Mouse (Mus musculus) layer of hippocampus, postnatal 25 days (tissue): ENCODE results near the gene Stk10. TPM values are rescaled to one million over a fixed set of nuclear protein-coding genes. Genes with fewer than 3 reads are reported as not detected.
A peak's percentile ranks its signal among the peaks of the same experiment; 100 is the strongest.

Experiments
- DNase-seq, 2 experiments: peaks; one replicate each; pipeline ENCODE4 v3.0.0; 2022; ENCODE audit warnings: mixed read lengths in 2 of 2, low spot score in 1 of 2; ENCODE audit errors: extremely low spot score in 1 of 2
- total RNA-seq, 2 experiments: library from RNA; stranded (reverse); gene quantifications; 2 replicates each; pipeline ENCODE4 v1.2.3; 2021

Stk10 gene
- total RNA-seq, 2 experiments from 2014 or later: 7.6 to 8.6 TPM

- DNase-seq: no peak
Observed at GRCm38 (mm10) chr11:32566184-32566583, 33.1 kb downstream of the Stk10 start.

- DNase-seq: no peak
Observed at GRCm38 (mm10) chr11:32567000-32567855, 34.1 kb downstream of the Stk10 start.

- no peak for DNase-seq
Observed at GRCm38 (mm10) chr11:32568060-32568459, 35.0 kb downstream of the Stk10 start.

GRCm38 (mm10) chr11:32568637-32569293 is 35.7 kb downstream of the Stk10 start:
- no peak for DNase-seq

- DNase-seq: no peak
Observed at GRCm38 (mm10) chr11:32571103-32571502, 38.0 kb downstream of the Stk10 start.

- no peak for DNase-seq
Observed at GRCm38 (mm10) chr11:32573669-32574068, 40.6 kb downstream of the Stk10 start.

- DNase-seq: no peak
Observed at GRCm38 (mm10) chr11:32575964-32576759, 43.1 kb downstream of the Stk10 start.

GRCm38 (mm10) chr11:32576760-32577050 is 43.6 kb downstream of the Stk10 start:
- no peak for DNase-seq

GRCm38 (mm10) chr11:32580305-32580947 is 47.3 kb downstream of the Stk10 start:
- no peak for DNase-seq

- DNase-seq: no peak
Observed at GRCm38 (mm10) chr11:32581031-32581430, 47.9 kb downstream of the Stk10 start.

GRCm38 (mm10) chr11:32582813-32583212 is 49.7 kb downstream of the Stk10 start:
- no peak for DNase-seq

GRCm38 (mm10) chr11:32585996-32586395 is 52.9 kb downstream of the Stk10 start:
- no peak for DNase-seq

GRCm38 (mm10) chr11:32587191-32588089 is 54.3 kb downstream of the Stk10 start:
- DNase-seq: no peak

GRCm38 (mm10) chr11:32588090-32588891 is 55.2 kb downstream of the Stk10 start:
- peak; percentile 84 to 93 for DNase-seq

- DNase-seq: no peak
Observed at GRCm38 (mm10) chr11:32588892-32589172, 55.7 kb downstream of the Stk10 start.

GRCm38 (mm10) chr11:32589201-32589600 is 56.1 kb downstream of the Stk10 start:
- no peak for DNase-seq

GRCm38 (mm10) chr11:32589791-32590190 is 56.7 kb downstream of the Stk10 start:
- DNase-seq: no peak

- DNase-seq: no peak
Observed at GRCm38 (mm10) chr11:32590205-32590604, 57.1 kb downstream of the Stk10 start.
